Mouse (Mus musculus): ENCODE results near the gene Tada2b. TPM values are rescaled to one million over a fixed set of nuclear protein-coding genes. Genes with fewer than 3 reads are reported as not detected.

Gene Tada2b
- polyA plus RNA-seq, 1 experiment = 8.4 TPM

DNA sequence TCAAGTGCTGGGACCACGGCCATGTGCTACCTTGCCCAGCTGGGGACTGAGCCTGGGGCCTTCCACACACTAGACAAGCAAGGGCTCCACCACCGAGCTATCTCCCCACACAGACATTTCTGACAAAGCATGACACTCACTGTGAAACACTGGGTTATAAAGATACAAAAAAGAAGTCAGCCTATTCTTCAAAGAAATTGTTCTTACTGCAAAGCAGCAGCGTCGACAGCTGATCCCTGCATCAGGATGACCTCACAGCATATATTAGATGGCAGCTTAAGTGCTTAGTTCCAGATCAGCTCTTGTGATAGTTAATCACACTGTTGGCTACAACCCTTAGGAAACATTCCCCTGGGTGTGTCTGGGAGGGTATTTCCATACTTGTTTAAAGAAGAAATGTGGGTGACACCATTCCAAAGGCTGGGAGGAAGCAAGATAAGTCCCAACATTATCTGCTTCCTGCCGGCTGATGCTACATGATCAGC lies 39.2 kb upstream of the Tada2b start:
- Histone ChIP-seq H3K4me3 (ENCODE audit: low read depth, low read length) (no peak overlapping the region), H3K36me3 (ENCODE audit: control insufficient read depth, insufficient read depth, low read length, poor library complexity, severe bottlenecking) (peaks cover 3% of the 10 kb centered on the region; the same call in 1 of the 2 replicates), H3K9me3 (replicated peaks; ENCODE audit: control insufficient read depth, insufficient read depth, low read length, poor library complexity, severe bottlenecking) (no peaks in the 10 kb centered on the region), H3K4me1 (ENCODE audit: control insufficient read depth, insufficient read depth, low read length) (no peaks in the 10 kb centered on the region), H3K9ac (ENCODE audit: low read depth, poor library complexity, severe bottlenecking) (no peak overlapping the region), H3K27ac (ENCODE audit: insufficient read depth, low read length) (no peak overlapping the region), H3K27me3 (ENCODE audit: control insufficient read depth, insufficient read depth, low read length, poor library complexity, severe bottlenecking) (no peaks in the 10 kb centered on the region)
- TF ChIP-seq EP300 (IDR thresholded peaks at IDR 0.05; ENCODE audit: insufficient read depth, low read depth, low read length) (no peak), POLR2A (IDR thresholded peaks at IDR 0.05; ENCODE audit: insufficient read depth, low read length) (no peak), CTCF (IDR thresholded peaks at IDR 0.05; ENCODE audit: low read depth, low read length) (no peak)

DNA sequence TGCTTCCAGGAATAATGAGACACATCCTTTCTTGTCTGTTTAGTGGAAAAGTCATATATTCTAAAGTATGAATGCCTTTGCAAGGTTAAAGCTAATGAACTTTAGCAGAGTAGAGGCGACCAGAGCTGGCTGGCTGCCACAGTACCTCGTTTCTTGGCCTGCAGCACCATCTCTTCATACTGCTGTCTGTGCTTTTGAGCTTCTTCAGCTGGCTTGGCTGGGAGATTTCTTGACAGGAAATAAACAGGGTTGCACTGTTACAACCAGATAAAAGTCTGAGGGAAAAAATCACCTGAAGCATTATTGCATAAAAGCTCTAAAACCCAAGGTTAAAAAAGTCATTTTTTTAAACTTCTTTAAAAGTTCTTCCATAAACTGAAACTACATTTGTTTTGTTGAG lies 38.7 kb upstream of the Tada2b start:
- H3K9ac ChIP-seq (ENCODE audit: low read depth, poor library complexity, severe bottlenecking) = no peak overlapping the region
- no peaks in the 10 kb centered on the region for H3K27me3 ChIP-seq (ENCODE audit: control insufficient read depth, insufficient read depth, low read length, poor library complexity, severe bottlenecking)
- H3K36me3 ChIP-seq (ENCODE audit: control insufficient read depth, insufficient read depth, low read length, poor library complexity, severe bottlenecking) = peaks cover 3% of the 10 kb centered on the region; the same call in 1 of the 2 replicates
- H3K4me3 ChIP-seq (ENCODE audit: low read depth, low read length) = no peak overlapping the region
- H3K4me1 ChIP-seq (ENCODE audit: control insufficient read depth, insufficient read depth, low read length) = no peaks in the 10 kb centered on the region
- TF ChIP-seq EP300 (IDR thresholded peaks at IDR 0.05; ENCODE audit: insufficient read depth, low read depth, low read length) = no peak
- TF ChIP-seq CTCF (IDR thresholded peaks at IDR 0.05; ENCODE audit: low read depth, low read length) = no peak
- no peak for TF ChIP-seq POLR2A (IDR thresholded peaks at IDR 0.05; ENCODE audit: insufficient read depth, low read length)
- no peak overlapping the region for H3K27ac ChIP-seq (ENCODE audit: insufficient read depth, low read length)
- H3K9me3 ChIP-seq (replicated peaks; ENCODE audit: control insufficient read depth, insufficient read depth, low read length, poor library complexity, severe bottlenecking) = no peaks in the 10 kb centered on the region

DNA sequence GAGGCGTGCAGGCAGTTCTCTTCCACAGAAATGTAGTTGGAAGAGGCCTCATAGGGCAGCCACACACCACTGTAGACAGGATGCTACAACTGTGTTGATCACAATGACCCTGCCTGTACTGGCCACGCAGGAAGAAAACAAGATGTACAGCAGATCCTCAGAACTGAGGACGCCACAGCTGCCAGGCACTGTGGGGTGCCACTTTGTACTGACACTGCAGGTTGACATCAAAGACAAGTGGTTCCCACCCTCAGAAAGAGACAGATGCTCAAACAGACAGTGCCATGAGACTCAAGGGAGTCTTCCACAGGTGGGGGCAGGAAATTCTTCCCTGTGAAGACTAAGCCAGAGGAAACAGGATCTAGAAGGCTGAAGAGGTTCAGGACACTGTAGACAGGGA lies 35.7 kb upstream of the Tada2b start:
- Histone ChIP-seq H3K4me1 (ENCODE audit: control insufficient read depth, insufficient read depth, low read length) (no peaks in the 10 kb centered on the region), H3K27me3 (ENCODE audit: control insufficient read depth, insufficient read depth, low read length, poor library complexity, severe bottlenecking) (no peaks in the 10 kb centered on the region), H3K9me3 (replicated peaks; ENCODE audit: control insufficient read depth, insufficient read depth, low read length, poor library complexity, severe bottlenecking) (no peaks in the 10 kb centered on the region), H3K9ac (ENCODE audit: low read depth, poor library complexity, severe bottlenecking) (no peak overlapping the region), H3K4me3 (ENCODE audit: low read depth, low read length) (no peak overlapping the region), H3K27ac (ENCODE audit: insufficient read depth, low read length) (no peak overlapping the region), H3K36me3 (ENCODE audit: control insufficient read depth, insufficient read depth, low read length, poor library complexity, severe bottlenecking) (peaks cover 3% of the 10 kb centered on the region; the same call in 1 of the 2 replicates)
- TF ChIP-seq CTCF (IDR thresholded peaks at IDR 0.05; ENCODE audit: low read depth, low read length) (no peak), POLR2A (IDR thresholded peaks at IDR 0.05; ENCODE audit: insufficient read depth, low read length) (no peak), EP300 (IDR thresholded peaks at IDR 0.05; ENCODE audit: insufficient read depth, low read depth, low read length) (no peak)

DNA sequence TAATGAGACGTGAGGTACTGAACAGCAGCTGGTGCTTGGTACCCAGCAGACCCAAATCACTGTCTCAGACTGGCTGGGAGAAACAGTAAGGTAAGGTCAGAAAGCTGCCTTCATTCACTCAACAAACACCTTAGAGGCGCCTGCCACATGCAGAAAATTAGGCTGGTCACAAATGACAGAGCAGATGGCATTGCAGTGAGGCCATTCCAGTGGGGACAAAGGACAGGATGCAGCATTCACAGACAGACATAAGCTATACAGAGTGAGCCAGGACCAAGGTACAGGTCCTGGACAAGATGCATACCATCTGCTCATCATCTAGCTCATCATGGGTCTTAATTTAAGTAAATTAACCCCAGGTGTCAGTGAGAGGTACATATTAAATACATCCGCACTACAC lies 33.5 kb upstream of the Tada2b start:
- Histone ChIP-seq H3K4me1 (ENCODE audit: control insufficient read depth, insufficient read depth, low read length) (no peaks in the 10 kb centered on the region), H3K9ac (ENCODE audit: low read depth, poor library complexity, severe bottlenecking) (no peak overlapping the region), H3K36me3 (ENCODE audit: control insufficient read depth, insufficient read depth, low read length, poor library complexity, severe bottlenecking) (no peaks in the 10 kb centered on the region; the same call in 1 of the 2 replicates), H3K4me3 (ENCODE audit: low read depth, low read length) (no peak overlapping the region), H3K27ac (ENCODE audit: insufficient read depth, low read length) (no peak overlapping the region), H3K27me3 (ENCODE audit: control insufficient read depth, insufficient read depth, low read length, poor library complexity, severe bottlenecking) (no peaks in the 10 kb centered on the region), H3K9me3 (replicated peaks; ENCODE audit: control insufficient read depth, insufficient read depth, low read length, poor library complexity, severe bottlenecking) (no peaks in the 10 kb centered on the region)
- TF ChIP-seq CTCF (IDR thresholded peaks at IDR 0.05; ENCODE audit: low read depth, low read length) (no peak), EP300 (IDR thresholded peaks at IDR 0.05; ENCODE audit: insufficient read depth, low read depth, low read length) (no peak), POLR2A (IDR thresholded peaks at IDR 0.05; ENCODE audit: insufficient read depth, low read length) (no peak)

DNA sequence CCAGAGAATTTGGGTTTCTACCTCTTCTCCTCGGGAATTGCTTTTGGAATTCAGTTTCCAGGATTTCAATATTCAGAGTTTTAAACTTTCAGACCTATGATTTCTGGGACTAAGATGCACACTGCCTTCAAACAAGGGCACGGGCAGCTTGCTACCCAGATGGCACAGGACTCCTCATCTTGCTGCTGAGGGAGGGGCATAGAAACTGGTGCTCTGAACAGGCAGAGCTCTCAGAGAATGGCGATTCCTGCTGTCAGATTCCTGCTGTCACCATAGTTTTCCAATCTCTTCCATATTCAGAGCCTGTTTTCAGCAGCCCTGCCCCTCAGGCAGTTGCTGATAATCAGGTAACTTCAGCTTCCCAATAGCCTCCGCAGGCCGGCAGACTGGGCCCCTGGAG lies 31.5 kb upstream of the Tada2b start:
- Histone ChIP-seq H3K9ac (ENCODE audit: low read depth, poor library complexity, severe bottlenecking) (no peak overlapping the region), H3K27me3 (ENCODE audit: control insufficient read depth, insufficient read depth, low read length, poor library complexity, severe bottlenecking) (no peaks in the 10 kb centered on the region), H3K4me3 (ENCODE audit: low read depth, low read length) (no peak overlapping the region), H3K36me3 (ENCODE audit: control insufficient read depth, insufficient read depth, low read length, poor library complexity, severe bottlenecking) (peaks cover 3% of the 10 kb centered on the region; the same call in 1 of the 2 replicates), H3K4me1 (ENCODE audit: control insufficient read depth, insufficient read depth, low read length) (no peaks in the 10 kb centered on the region), H3K9me3 (replicated peaks; ENCODE audit: control insufficient read depth, insufficient read depth, low read length, poor library complexity, severe bottlenecking) (no peaks in the 10 kb centered on the region), H3K27ac (ENCODE audit: insufficient read depth, low read length) (no peak overlapping the region)
- TF ChIP-seq POLR2A (IDR thresholded peaks at IDR 0.05; ENCODE audit: insufficient read depth, low read length) = no peak
- TF ChIP-seq EP300 (IDR thresholded peaks at IDR 0.05; ENCODE audit: insufficient read depth, low read depth, low read length) = no peak
- no peak for TF ChIP-seq CTCF (IDR thresholded peaks at IDR 0.05; ENCODE audit: low read depth, low read length)

DNA sequence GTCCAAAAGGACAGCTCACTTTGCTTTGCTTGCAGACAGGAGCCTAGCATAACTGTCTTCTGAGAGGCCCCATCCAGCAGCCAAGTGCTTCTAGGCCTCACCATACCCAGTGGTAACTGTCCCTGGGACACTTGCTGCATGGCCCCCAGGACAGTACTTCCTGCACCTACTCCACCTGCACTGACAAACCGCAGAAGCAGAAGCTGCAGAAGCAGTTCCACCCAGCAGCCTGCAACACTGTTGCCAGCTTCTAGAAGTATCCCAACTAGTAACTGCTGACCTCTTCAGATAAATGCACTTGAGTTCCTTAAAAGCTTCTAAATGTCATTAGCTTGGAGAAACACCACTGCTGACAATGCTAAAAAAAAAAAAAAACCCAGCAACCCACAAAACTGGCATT lies 31.0 kb upstream of the Tada2b start:
- Histone ChIP-seq H3K27me3 (ENCODE audit: control insufficient read depth, insufficient read depth, low read length, poor library complexity, severe bottlenecking) (no peaks in the 10 kb centered on the region), H3K4me1 (ENCODE audit: control insufficient read depth, insufficient read depth, low read length) (no peaks in the 10 kb centered on the region), H3K4me3 (ENCODE audit: low read depth, low read length) (no peak overlapping the region), H3K36me3 (ENCODE audit: control insufficient read depth, insufficient read depth, low read length, poor library complexity, severe bottlenecking) (peaks cover 3% of the 10 kb centered on the region; the same call in 1 of the 2 replicates), H3K27ac (ENCODE audit: insufficient read depth, low read length) (no peak overlapping the region), H3K9ac (ENCODE audit: low read depth, poor library complexity, severe bottlenecking) (no peak overlapping the region), H3K9me3 (replicated peaks; ENCODE audit: control insufficient read depth, insufficient read depth, low read length, poor library complexity, severe bottlenecking) (no peaks in the 10 kb centered on the region)
- no peak for TF ChIP-seq EP300 (IDR thresholded peaks at IDR 0.05; ENCODE audit: insufficient read depth, low read depth, low read length)

Measured in ES-Bruce4 (cell line).